10 mouse cellular contexts compared by ENCODE assay signal in genomic region chr17:80026189-80026936, GRCm38 (mm10).
"Had no signal": no experiment of that assay in that cellular context is flagged by ENCODE, and none has a peak within 500 bp of the region (broad histone marks: within the 10 kb centered on the region; RNA-seq: fewer than 3 reads in every experiment).

No protein-coding gene starts in this region.

- H3K27ac ChIP-seq: limb, embryonic 13.5 days; liver, embryonic 14.5 days; midbrain, embryonic 13.5 days had no signal

- H3K4me2 ChIP-seq: limb, embryonic 13.5 days; midbrain, embryonic 13.5 days had no signal

- H3K9ac ChIP-seq: limb, embryonic 13.5 days; liver, embryonic 14.5 days; midbrain, embryonic 13.5 days had no signal

- H3K27me3 ChIP-seq: limb, embryonic 13.5 days; midbrain, embryonic 13.5 days had no signal

- H3K4me1 ChIP-seq: midbrain, embryonic 13.5 days had no signal

- ATAC-seq: midbrain, embryonic 13.5 days had no signal

- DNase-seq: kidney, postnatal 25 days; layer of hippocampus, adult 9-11 months; left cerebral cortex, postnatal 4 days; lung, adult 18-20 months; lung, postnatal 36 days; right cerebral cortex, postnatal 4 days; thymus, postnatal 4 days had no signal

- H3K9me3 ChIP-seq: limb, embryonic 13.5 days; midbrain, embryonic 13.5 days had no signal

- H3K4me3 ChIP-seq: limb, embryonic 13.5 days; midbrain, embryonic 13.5 days had no signal
